In genomic region chr7:3166270-3166669, GRCm38 (mm10) we compare ENCODE assay signal across 23 mouse cellular contexts.
DNase-seq lines count a peak whose midpoint lies in the region; TF ChIP-seq lines count a peak whose summit lies in the region.
"Had no signal": no experiment of that assay in that cellular context is flagged by ENCODE, and none has a peak within 500 bp of the region (broad histone marks: within the 10 kb centered on the region; RNA-seq: fewer than 3 reads in every experiment).

No protein-coding gene starts in this region.

- DNase-seq in ES-CJ7 (ENCODE audit: low read depth, low spot score), result peak; percentile 78
- DNase-seq in R1 (ENCODE audit: low read depth, low spot score), result peak; percentile 83
- no peak for DNase-seq in layer of hippocampus, adult 9-10 months (ENCODE audit: low spot score)
- DNase-seq in right cerebral cortex, adult 18-20 months, result no peak
- no peak for DNase-seq in left cerebral cortex, adult 11 months (ENCODE audit: low spot score)
- DNase-seq: adrenal gland, adult 8-10 months; adrenal gland, postnatal 14 days; adrenal gland, postnatal 36 days; B cell, adult 2 months; cerebellum, adult 11-12 months; cerebellum, adult 2 months; cerebellum, adult 9-10 months; cerebellum, postnatal 10 days; cerebellum, postnatal 25 days had no signal

- no peaks in the 10 kb centered on the region for H3K27me3 ChIP-seq in E14TG2a.4 (ENCODE audit: insufficient read depth, low read length)
- H3K27me3 ChIP-seq: CH12.LX; embryonic facial prominence, embryonic 13.5 days; embryonic facial prominence, embryonic 15.5 days; forebrain, embryonic 12.5 days; Patski had no signal

- H3K4me1 ChIP-seq in E14TG2a.4 (replicated peaks; ENCODE audit: low read depth, low read length), result peaks cover 63% of the 10 kb centered on the region
- H3K4me1 ChIP-seq: embryonic facial prominence, embryonic 13.5 days; embryonic facial prominence, embryonic 15.5 days; forebrain, embryonic 10.5 days; forebrain, embryonic 12.5 days had no signal

- no peak for TF ChIP-seq CTCF in E14TG2a.4 (conservative IDR thresholded peaks at IDR 0.05; ENCODE audit: low read length)

- peaks cover 31% of the 10 kb centered on the region for H3K36me3 ChIP-seq in E14TG2a.4 (ENCODE audit: insufficient read depth, low read length)
- H3K36me3 ChIP-seq: embryonic facial prominence, embryonic 13.5 days; embryonic facial prominence, embryonic 15.5 days; forebrain, embryonic 10.5 days; forebrain, embryonic 12.5 days; G1E had no signal

- peak overlapping the region; percentile 72 for H3K4me3 ChIP-seq in E14TG2a.4 (replicated peaks; ENCODE audit: low read length)
- H3K4me3 ChIP-seq: embryonic facial prominence, embryonic 13.5 days; embryonic facial prominence, embryonic 15.5 days; erythroblast, embryonic 14.5 days; forebrain, embryonic 10.5 days; forebrain, embryonic 12.5 days had no signal

- no peaks in the 10 kb centered on the region for H3K9me3 ChIP-seq in E14TG2a.4 (ENCODE audit: low read length)
- H3K9me3 ChIP-seq: embryonic facial prominence, embryonic 15.5 days; forebrain, embryonic 12.5 days; G1E had no signal

Comparison
In these comparisons a context has a peak if more than half of its experiments do, and no peak if none do; other contexts are left out.
1. DNase-seq: peak in ES-CJ7 (single experiment) and R1 (single experiment); none in layer of hippocampus, adult 9-10 months (single experiment), right cerebral cortex, adult 18-20 months (single experiment) and left cerebral cortex, adult 11 months (single experiment).